Mouse (Mus musculus) spleen, adult 2 months (tissue): ENCODE results near the gene Olfr606.
"Not testable (repeated sequence)": the region's sequence is repeated elsewhere in the genome, so short reads cannot be mapped to it uniquely, and the experiment has no call there.

Experiments used
- CTCF ChIP-seq: fragments of 200-500 bp; IDR thresholded peaks from 2 replicates; pipeline ENCODE4 v1.5.1; 2011; ENCODE audit warnings: mild to moderate bottlenecking, inconsistent platforms; ENCODE audit not compliant: insufficient read depth, insufficient read length, insufficient replicate concordance; ENCODE audit errors: extremely low read depth
- POLR2A ChIP-seq: fragments of 200-500 bp; IDR thresholded peaks from 2 replicates; pipeline ENCODE4 v1.6.1; 2011; ENCODE audit warnings: low read depth, low read length, inconsistent platforms

DNA sequence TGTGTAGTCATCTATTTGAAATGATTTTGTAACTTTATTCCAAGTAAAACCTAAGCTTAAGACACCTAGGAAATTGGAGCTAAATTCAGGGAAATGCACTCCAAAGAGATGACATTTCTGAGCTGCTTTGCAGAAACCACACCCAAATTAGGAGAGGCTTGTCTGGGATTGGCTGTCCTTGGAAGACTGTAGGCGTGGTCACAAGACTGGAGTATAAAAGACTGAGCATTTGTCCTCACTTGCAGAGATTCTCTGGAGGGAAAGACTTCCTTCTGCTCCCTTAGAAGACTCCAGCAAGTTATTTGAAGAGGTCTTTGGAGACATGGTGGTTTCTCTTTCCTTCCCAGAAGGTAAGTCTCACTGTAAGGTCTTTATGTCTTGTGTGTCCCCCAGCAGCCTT lies 34.1 kb upstream of the Olfr606 start, which contains the start of gene Usp17lc:
- not testable (repeated sequence) for TF ChIP-seq CTCF, POLR2A
